Mouse (Mus musculus): ENCODE data around the gene AI661453.

- TF ChIP-seq CTCF (IDR thresholded peaks at IDR 0.05; ENCODE audit: borderline replicate concordance, insufficient read depth, low read depth, low read length) (no peak), POLR2A (IDR thresholded peaks at IDR 0.05; ENCODE audit: borderline replicate concordance, insufficient read depth, low read length) (no peak)
Measured at GRCm38 (mm10) chr17:47492731-47493130, 56.3 kb downstream of the AI661453 start.
